Mouse (Mus musculus) embryonic facial prominence, embryonic 12.5 days (tissue): ENCODE results near the gene Trcg1. TPM values are rescaled to one million over a fixed set of nuclear protein-coding genes. Genes with fewer than 3 reads are reported as not detected.

Experiments
- ATAC-seq: fragments of 200-750 bp; cut with Nextera tagmentation; 2 replicates; pipeline ENCODE4 v1.8.0; 2017; ENCODE audit not compliant: insufficient number of reproducible peaks, insufficient read depth, low FRiP score, low TSS enrichment
- H3K27ac ChIP-seq: fragments of 300-500 bp; sonication (generic); 2 replicates; pipeline ENCODE4 v1.5.1; 2016; ENCODE audit warnings: mild to moderate bottlenecking
- H3K27me3 ChIP-seq: fragments of 300-500 bp; sonication (generic); 2 replicates; pipeline ENCODE4 v1.6.1; 2016; ENCODE audit warnings: mild to moderate bottlenecking, moderate library complexity
- H3K36me3 ChIP-seq: fragments of 300-500 bp; sonication (generic); 2 replicates; pipeline ENCODE4 v1.6.1; 2016; ENCODE audit warnings: mild to moderate bottlenecking
- H3K4me1 ChIP-seq: fragments of 300-500 bp; sonication (generic); 2 replicates; pipeline ENCODE4 v1.6.1; 2016
- H3K4me2 ChIP-seq: fragments of 300-500 bp; sonication (generic); replicated peaks from 2 replicates; pipeline ENCODE4 v1.6.1; 2016; ENCODE audit warnings: mild to moderate bottlenecking, moderate library complexity
- H3K4me3 ChIP-seq: fragments of 300-500 bp; sonication (generic); 2 replicates; pipeline ENCODE4 v1.5.1; 2016; ENCODE audit warnings: mild to moderate bottlenecking
- H3K9ac ChIP-seq: fragments of 300-500 bp; sonication (generic); 2 replicates; pipeline ENCODE4 v1.6.1; 2016; ENCODE audit warnings: mild to moderate bottlenecking, moderate library complexity
- H3K9me3 ChIP-seq: fragments of 300-500 bp; sonication (generic); 2 replicates; pipeline ENCODE4 v1.6.1; 2016; ENCODE audit warnings: mild to moderate bottlenecking, moderate library complexity
- WGBS: fragments of 180-500 bp; shearing (Covaris S2); methylation state at CpG from one replicate; pipeline ENCODE4 v1.1.7; 2016; 5-methylcytosine and 5-hydroxymethylcytosine counted together
- polyA plus RNA-seq: library from polyadenylated mRNA; unstranded; fragments of >200 nt; fragmentation: Nextera tagmentation; extraction: Ambion mirVana; gene quantifications from 2 replicates; pipeline ENCODE4 v1.2.1, GENCODE M21; 2016

The Trcg1 gene
- polyA plus RNA-seq, 1 experiment from 2014 or later = not detected

- Histone ChIP-seq H3K4me3 (no peak overlapping the region), H3K27ac (no peak overlapping the region), H3K36me3 (peaks cover 75% of the 10 kb centered on the region), H3K9me3 (no peaks in the 10 kb centered on the region), H3K9ac (no peak overlapping the region), H3K4me1 (0 out of 2 replicates have a peak, but pooled peaks cover 3% of the 10 kb centered on the region), H3K4me2 (no peak overlapping the region), H3K27me3 (no peaks in the 10 kb centered on the region)
- 70% methylated on average over 9 of the region's 9 CpGs for WGBS
- ATAC-seq = no peak
Measured at GRCm38 (mm10) chr9:57254823-57255495, 18.6 kb downstream of the Trcg1 start.

- Histone ChIP-seq H3K36me3 (peaks cover 64% of the 10 kb centered on the region), H3K9me3 (no peaks in the 10 kb centered on the region), H3K9ac (no peak overlapping the region), H3K27me3 (no peaks in the 10 kb centered on the region), H3K4me3 (no peak overlapping the region), H3K27ac (no peak overlapping the region), H3K4me1 (peaks cover 14% of the 10 kb centered on the region), H3K4me2 (no peak overlapping the region)
- no peak for ATAC-seq
- 96% methylated on average over 20 of the region's 20 CpGs for WGBS
Measured at GRCm38 (mm10) chr9:57256309-57256708, 20.0 kb downstream of the Trcg1 start.

GRCm38 (mm10) chr9:57256861-57257260, 20.5 kb downstream of the Trcg1 start:
- Histone ChIP-seq H3K27ac (no peak overlapping the region), H3K9me3 (no peaks in the 10 kb centered on the region), H3K4me3 (no peak overlapping the region), H3K9ac (0 out of 2 replicates have a peak overlapping the region, but pooled peaks have one; percentile 1), H3K36me3 (peaks cover 60% of the 10 kb centered on the region), H3K4me1 (peaks cover 14% of the 10 kb centered on the region), H3K4me2 (no peak overlapping the region), H3K27me3 (no peaks in the 10 kb centered on the region)
- no peak for ATAC-seq
- 93% methylated on average over 11 of the region's 11 CpGs for WGBS

GRCm38 (mm10) chr9:57257627-57258026, 21.3 kb downstream of the Trcg1 start:
- Histone ChIP-seq H3K27ac (no peak overlapping the region), H3K4me2 (no peak overlapping the region), H3K9ac (no peak overlapping the region), H3K27me3 (no peaks in the 10 kb centered on the region), H3K9me3 (no peaks in the 10 kb centered on the region), H3K36me3 (peaks cover 52% of the 10 kb centered on the region), H3K4me3 (no peak overlapping the region), H3K4me1 (peaks cover 14% of the 10 kb centered on the region)
- no peak for ATAC-seq
- 95% methylated on average over 9 of the region's 9 CpGs for whole genome bisulfite sequencing

GRCm38 (mm10) chr9:57259736-57260135, 23.4 kb downstream of the Trcg1 start:
- Histone ChIP-seq H3K9ac (no peak overlapping the region), H3K4me1 (peaks cover 14% of the 10 kb centered on the region), H3K27me3 (0 out of 2 replicates have a peak, but pooled peaks cover 4% of the 10 kb centered on the region), H3K4me3 (no peak overlapping the region), H3K27ac (no peak overlapping the region), H3K9me3 (no peaks in the 10 kb centered on the region), H3K36me3 (peaks cover 34% of the 10 kb centered on the region), H3K4me2 (no peak overlapping the region)
- no peak for ATAC-seq
- WGBS = 8% methylated on average over 3 of the region's 3 CpGs

GRCm38 (mm10) chr9:57260940-57261339, 24.6 kb downstream of the Trcg1 start:
- WGBS = 24% methylated on average over 12 of the region's 12 CpGs
- Histone ChIP-seq H3K27me3 (0 out of 2 replicates have a peak, but pooled peaks cover 7% of the 10 kb centered on the region), H3K9ac (peak overlapping the region; percentile 88), H3K9me3 (no peaks in the 10 kb centered on the region), H3K4me2 (peak overlapping the region; percentile 95), H3K4me1 (peaks cover 17% of the 10 kb centered on the region), H3K36me3 (peaks cover 31% of the 10 kb centered on the region), H3K4me3 (peak overlapping the region; percentile 85), H3K27ac (no peak overlapping the region)
- no peak for ATAC-seq

- Histone ChIP-seq H3K27ac (peak overlapping the region; percentile 88; the same call in 1 of the 2 replicates), H3K27me3 (0 out of 2 replicates have a peak, but pooled peaks cover 7% of the 10 kb centered on the region), H3K36me3 (peaks cover 26% of the 10 kb centered on the region), H3K9ac (peak overlapping the region; percentile 88), H3K4me2 (peak overlapping the region; percentile 95), H3K9me3 (no peaks in the 10 kb centered on the region), H3K4me1 (peaks cover 23% of the 10 kb centered on the region), H3K4me3 (peak overlapping the region; percentile 85)
- 1% methylated on average over 26 of the region's 26 CpGs for WGBS
- ATAC-seq = no peak
Measured at GRCm38 (mm10) chr9:57261516-57261912, 25.2 kb downstream of the Trcg1 start.

- Histone ChIP-seq H3K27me3 (0 out of 2 replicates have a peak, but pooled peaks cover 7% of the 10 kb centered on the region), H3K9me3 (no peaks in the 10 kb centered on the region), H3K27ac (peak within 1 kb of the TSS; percentile 88), H3K4me2 (peak within 1 kb of the TSS; percentile 95), H3K9ac (peak within 1 kb of the TSS; percentile 88), H3K36me3 (peaks cover 19% of the 10 kb centered on the region), H3K4me1 (peaks cover 28% of the 10 kb centered on the region), H3K4me3 (peak within 1 kb of the TSS; percentile 85)
- WGBS = under 1% methylated on average over 79 of the region's 87 CpGs
- ATAC-seq = peak; percentile 77
Measured at GRCm38 (mm10) chr9:57261913-57262794, 25.8 kb downstream of the Trcg1 start, which contains the start of gene 1700017B05Rik. TSS of gene 1700017B05Rik (minus strand) at chr9:57262612.

GRCm38 (mm10) chr9:57262795-57263684, 26.7 kb downstream of the Trcg1 start:
- peaks cover 31% of the 10 kb centered on the region for H3K4me1 ChIP-seq
- peak overlapping the region; percentile 85 for H3K4me3 ChIP-seq
- H3K9me3 ChIP-seq = no peaks in the 10 kb centered on the region
- H3K4me2 ChIP-seq = peak overlapping the region; percentile 95
- H3K9ac ChIP-seq = peak overlapping the region; percentile 88
- H3K36me3 ChIP-seq = peaks cover 10% of the 10 kb centered on the region
- ATAC-seq = no peak
- 51% methylated on average over 13 of the region's 13 CpGs for WGBS
- H3K27ac ChIP-seq = no peak overlapping the region
- 0 out of 2 replicates have a peak, but pooled peaks cover 7% of the 10 kb centered on the region for H3K27me3 ChIP-seq

GRCm38 (mm10) chr9:57265125-57265524, 28.8 kb downstream of the Trcg1 start:
- H3K9ac ChIP-seq = no peak overlapping the region
- H3K27ac ChIP-seq = no peak overlapping the region
- no peak for ATAC-seq
- H3K36me3 ChIP-seq = no peaks in the 10 kb centered on the region
- H3K4me3 ChIP-seq = no peak overlapping the region
- H3K9me3 ChIP-seq = no peaks in the 10 kb centered on the region
- 28% methylated on average over 5 of the region's 5 CpGs for WGBS
- no peak overlapping the region for H3K4me2 ChIP-seq
- 0 out of 2 replicates have a peak, but pooled peaks cover 7% of the 10 kb centered on the region for H3K27me3 ChIP-seq
- H3K4me1 ChIP-seq = peaks cover 31% of the 10 kb centered on the region

GRCm38 (mm10) chr9:57267421-57267820, 31.1 kb downstream of the Trcg1 start:
- no peak for ATAC-seq
- Histone ChIP-seq H3K27me3 (0 out of 2 replicates have a peak, but pooled peaks cover 7% of the 10 kb centered on the region), H3K4me3 (no peak overlapping the region), H3K4me1 (peaks cover 25% of the 10 kb centered on the region), H3K9ac (no peak overlapping the region), H3K4me2 (no peak overlapping the region), H3K9me3 (no peaks in the 10 kb centered on the region), H3K27ac (no peak overlapping the region), H3K36me3 (no peaks in the 10 kb centered on the region)
- 28% methylated on average over 5 of the region's 5 CpGs for WGBS
